Mouse (Mus musculus): ENCODE measurements around the gene Mlh1. TPM values are rescaled to one million over a fixed set of nuclear protein-coding genes. Genes with fewer than 3 reads are reported as not detected.
A peak's percentile ranks its signal among the peaks of the same experiment; 100 is the strongest.

Mlh1 gene
- total RNA-seq, 2 experiments from 2014 or later, result 23.5 to 24.0 TPM

- intact Hi-C loops (cut with DNase I), result no loop called here
- DNase-seq (ENCODE audit: extremely low spot score in 1 of 2, low spot score in 2 of 2), result no peak
Measured at GRCm38 (mm10) chr9:111239821-111240220, 31.8 kb downstream of the Mlh1 start.

DNA sequence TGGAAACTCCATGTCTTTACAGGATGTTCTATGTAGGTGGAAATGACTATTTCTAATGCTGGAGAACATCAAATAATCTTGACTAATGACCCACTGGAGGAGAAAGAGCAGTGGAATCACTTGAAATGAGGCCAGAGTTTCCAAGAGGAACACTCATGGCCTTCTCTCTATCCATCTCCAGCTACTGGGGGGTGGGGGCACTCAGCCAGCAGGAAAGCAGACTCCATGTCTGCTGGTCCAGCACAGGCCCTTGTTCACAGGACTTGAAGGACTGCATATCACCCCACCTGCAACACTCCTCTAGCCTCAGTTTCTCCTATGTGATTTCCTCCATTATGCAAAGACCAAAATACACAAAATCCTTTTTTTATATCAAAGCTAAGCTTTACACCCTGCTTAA is 33.9 kb downstream of the Mlh1 start:
- intact Hi-C loops (cut with DNase I), result no loop called here
- DNase-seq (ENCODE audit: extremely low spot score in 1 of 2, low spot score in 2 of 2), result no peak

- intact Hi-C loops (cut with DNase I), result no loop called here
- no peak for DNase-seq (ENCODE audit: extremely low spot score in 1 of 2, low spot score in 2 of 2)
Measured at GRCm38 (mm10) chr9:111234701-111235100, 36.9 kb downstream of the Mlh1 start.

DNA sequence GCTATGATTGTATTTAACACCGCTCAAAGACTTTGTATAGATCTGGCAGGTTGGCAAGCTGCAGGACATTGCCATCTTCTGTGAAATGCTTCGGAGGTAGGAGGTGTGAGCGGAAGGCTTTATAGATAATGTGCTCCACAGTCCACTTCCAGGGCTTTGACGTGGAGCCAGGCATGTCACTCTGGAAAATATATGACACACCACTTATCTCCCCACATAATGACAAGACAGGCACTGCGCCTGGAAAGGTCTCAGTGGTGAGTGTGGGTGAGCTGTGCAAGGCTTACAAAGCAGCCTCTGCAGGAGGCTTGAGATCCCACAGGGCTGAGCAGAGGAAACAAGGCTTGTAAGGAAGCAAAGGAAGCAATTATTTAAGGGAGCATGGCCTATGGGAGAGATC is 43.1 kb downstream of the Mlh1 start:
- DNase-seq (ENCODE audit: extremely low spot score in 1 of 2, low spot score in 2 of 2), result no peak
- intact Hi-C loops (cut with DNase I), result no loop called here

GRCm38 (mm10) chr9:111223406-111223805 is 48.2 kb downstream of the Mlh1 start:
- intact Hi-C loops (cut with DNase I), result no loop called here
- DNase-seq (ENCODE audit: extremely low spot score in 1 of 2, low spot score in 2 of 2), result no peak

DNA sequence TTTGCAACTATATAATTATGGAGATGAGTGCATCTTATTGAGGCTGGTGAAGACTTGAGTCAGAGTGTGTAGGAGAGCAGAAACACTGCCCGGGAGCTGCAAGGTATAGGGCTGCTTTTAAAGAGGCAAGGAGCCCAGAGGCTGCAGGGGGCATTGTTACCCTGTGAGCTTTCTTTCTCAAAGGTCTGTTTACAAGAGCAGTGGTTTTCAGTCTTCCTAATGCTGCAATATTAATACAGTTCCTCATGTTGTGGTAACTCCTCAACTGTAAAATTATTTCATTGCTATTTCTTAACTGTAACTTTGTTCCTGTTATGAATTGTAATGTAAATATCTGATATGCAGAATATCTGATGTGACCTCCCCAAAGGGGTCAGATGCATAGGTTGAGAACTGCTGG is 50.0 kb downstream of the Mlh1 start:
- no peak for DNase-seq (ENCODE audit: extremely low spot score in 1 of 2, low spot score in 2 of 2)
- intact Hi-C loops (cut with DNase I), result no loop called here

DNA sequence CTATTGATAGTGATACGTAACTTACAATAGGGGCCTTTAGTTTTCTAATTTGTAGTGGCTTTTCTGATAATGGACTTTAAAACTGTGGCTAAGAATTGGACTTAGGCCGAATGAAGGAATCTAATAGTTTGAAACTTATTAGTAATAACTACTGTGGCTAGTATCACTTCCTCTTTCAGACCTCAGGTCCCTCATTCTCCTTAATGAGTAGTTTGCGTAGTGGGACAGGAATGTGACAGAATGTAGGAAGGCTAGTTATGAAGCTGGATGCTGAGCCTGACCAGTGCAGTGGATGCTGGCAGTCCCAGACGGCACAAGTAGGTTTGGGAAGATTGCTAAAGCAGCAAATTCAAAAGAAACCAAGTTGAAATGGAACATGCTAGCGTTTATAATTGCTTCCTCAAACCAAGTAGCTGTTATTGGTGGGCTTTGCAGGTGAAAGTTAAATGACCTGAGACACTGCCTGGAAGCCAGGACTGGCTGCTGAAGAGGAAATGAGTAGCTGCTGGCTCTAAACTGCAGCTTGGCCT is 51.0 kb downstream of the Mlh1 start:
- no peak for DNase-seq (ENCODE audit: extremely low spot score in 1 of 2, low spot score in 2 of 2)
- intact Hi-C loops (cut with DNase I), result no loop called here

GRCm38 (mm10) chr9:111216424-111216823 is 55.2 kb downstream of the Mlh1 start:
- DNase-seq (ENCODE audit: extremely low spot score in 1 of 2, low spot score in 2 of 2), result no peak
- intact Hi-C loops (cut with DNase I), result no loop called here

- intact Hi-C loops (cut with DNase I), result no loop called here
- peak in 1 of 2 experiments; percentile 75 for DNase-seq (ENCODE audit: extremely low spot score in 1 of 2, low spot score in 2 of 2)
Measured at GRCm38 (mm10) chr9:111213501-111213900, 58.1 kb downstream of the Mlh1 start.

DNA sequence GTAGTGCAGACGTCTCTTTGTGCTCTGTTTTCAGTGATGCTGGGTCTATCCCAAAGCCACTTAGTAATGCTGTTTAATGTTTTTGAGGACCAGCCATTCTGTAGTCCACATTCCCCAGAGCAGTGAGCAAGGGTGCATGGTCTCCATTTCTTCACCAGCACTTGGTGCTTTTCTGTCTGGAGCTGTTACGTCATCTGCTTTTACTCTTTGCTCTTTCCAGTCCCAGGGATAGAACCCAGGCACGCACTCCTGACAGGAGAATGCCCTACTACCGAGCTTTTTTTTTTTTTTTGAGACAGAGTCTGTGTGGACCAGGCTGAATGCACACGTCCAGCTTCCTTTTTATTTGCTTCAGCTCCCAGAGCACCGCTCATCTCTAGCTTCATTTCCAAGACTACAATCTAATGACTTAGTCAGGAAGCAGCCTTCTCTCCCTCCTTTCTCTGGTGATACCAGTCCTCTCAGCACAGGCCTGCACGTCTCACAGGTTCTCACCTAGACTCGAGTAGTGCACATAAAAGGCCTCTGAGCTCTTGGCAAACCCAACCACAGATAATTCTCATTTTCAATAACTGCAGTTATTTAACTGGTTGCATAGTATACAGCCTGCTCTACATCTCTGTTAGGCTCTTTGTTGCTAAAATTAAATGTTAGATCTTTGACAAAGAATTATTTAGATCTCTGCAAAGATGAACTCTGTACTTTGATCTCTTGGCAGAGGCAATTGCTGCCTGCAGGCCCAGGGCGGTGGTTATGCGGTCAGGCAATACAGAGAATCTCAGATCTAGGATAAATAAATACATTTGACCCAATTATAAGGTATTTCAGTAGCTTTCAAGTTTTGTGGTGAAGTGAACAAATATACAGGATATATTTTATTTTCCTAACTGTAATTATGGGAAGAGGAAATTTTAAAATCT is 60.2 kb downstream of the Mlh1 start:
- DNase-seq (ENCODE audit: extremely low spot score in 1 of 2, low spot score in 2 of 2), result no peak
- intact Hi-C loops (cut with DNase I), result no loop called here

- DNase-seq (ENCODE audit: extremely low spot score in 1 of 2, low spot score in 2 of 2), result no peak
- intact Hi-C loops (cut with DNase I), result no loop called here
Measured at GRCm38 (mm10) chr9:111210412-111210811, 61.2 kb downstream of the Mlh1 start.

GRCm38 (mm10) chr9:111209158-111209699 is 62.4 kb downstream of the Mlh1 start:
- intact Hi-C loops (cut with DNase I), result loop anchor here (10.0 kb wide), 1 partner anchor 114 kb away; no protein-coding TSS in a partner anchor
- no peak for DNase-seq (ENCODE audit: extremely low spot score in 1 of 2, low spot score in 2 of 2)

DNA sequence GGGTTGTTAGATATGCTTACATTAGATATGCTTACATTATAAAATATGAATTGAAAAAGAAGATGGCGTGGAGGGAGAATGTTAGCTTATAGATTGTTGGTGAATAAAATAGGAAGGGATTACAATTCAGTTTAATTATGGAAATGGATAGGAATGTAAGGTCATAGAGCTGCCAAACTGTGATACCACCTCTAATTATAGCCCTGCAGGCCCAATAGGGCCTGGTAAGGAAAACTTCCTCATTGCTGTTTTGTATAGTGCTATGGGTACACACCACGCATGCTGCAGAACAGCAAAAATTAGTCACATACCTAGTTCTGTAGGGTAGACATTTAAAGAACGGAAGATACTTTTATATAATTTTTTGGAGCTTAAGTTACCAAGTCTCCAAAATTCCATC is 63.4 kb downstream of the Mlh1 start:
- intact Hi-C loops (cut with DNase I), result loop anchor here (10.0 kb wide), 1 partner anchor 113 kb away; no protein-coding TSS in a partner anchor

DNA sequence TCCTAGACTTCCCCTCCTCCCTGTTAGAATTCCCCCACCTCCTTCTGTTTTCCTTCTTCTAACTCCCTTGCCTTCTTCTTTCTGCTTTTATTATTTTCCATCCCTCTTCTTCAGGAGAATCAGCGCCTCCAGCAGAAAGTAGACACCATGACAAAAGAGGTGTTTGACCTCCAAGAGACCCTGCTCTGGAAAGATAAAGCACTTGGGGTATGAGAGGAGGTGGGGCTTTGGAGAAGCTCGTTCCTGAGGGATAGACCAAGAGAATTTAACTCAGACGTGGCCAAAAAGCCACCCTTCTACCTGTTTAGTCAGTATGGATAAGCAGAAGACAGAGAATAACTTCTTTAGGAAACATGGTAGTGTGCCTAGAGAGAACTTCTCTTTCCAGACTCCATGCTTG is 63.9 kb downstream of the Mlh1 start:
- intact Hi-C loops (cut with DNase I), result loop anchor here (10.0 kb wide), 1 partner anchor 113 kb away; no protein-coding TSS in a partner anchor
- DNase-seq (ENCODE audit: extremely low spot score in 1 of 2, low spot score in 2 of 2), result no peak

More for the DNA sequence above, 63.4 kb downstream of the Mlh1 start:
- DNase-seq (ENCODE audit: extremely low spot score in 1 of 2, low spot score in 2 of 2), result no peak

DNA sequence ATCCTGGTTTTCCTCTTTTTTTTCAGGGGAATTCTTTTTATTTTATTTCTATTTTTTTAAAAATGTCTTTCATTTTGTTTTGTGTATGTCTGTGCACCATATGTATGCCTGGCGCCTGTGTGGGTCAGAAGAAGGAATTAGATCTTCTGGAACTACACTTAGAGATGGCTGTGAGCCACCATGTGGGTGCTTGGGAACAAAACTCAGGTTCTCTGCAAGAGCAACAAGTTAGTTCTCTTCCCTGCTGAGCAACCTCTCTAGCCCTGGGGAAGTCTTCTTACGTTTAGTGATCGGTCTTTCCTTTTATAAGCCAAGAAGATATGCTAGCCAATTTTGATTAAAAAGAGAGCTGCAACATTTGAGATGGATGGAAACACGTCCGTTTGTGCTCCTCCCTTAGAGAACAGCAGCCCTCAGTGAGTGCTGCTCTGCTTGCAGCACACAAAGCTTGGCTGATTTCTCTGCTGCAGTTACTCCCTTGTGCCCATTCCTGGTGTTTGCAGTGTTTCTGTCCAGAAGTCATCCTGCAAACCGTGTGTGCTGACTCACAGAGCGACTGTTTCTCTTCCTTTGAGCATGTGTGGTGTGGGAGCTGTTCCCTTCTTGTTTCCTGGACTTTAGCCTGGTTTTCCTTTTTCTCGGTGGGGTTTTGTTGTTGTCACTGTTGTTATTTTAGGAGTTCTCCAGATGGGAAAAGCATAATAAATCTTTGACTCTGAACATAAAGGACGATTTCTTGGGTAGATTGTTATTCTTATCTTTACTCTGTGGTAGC is 66.8 kb downstream of the Mlh1 start:
- intact Hi-C loops (cut with DNase I), result loop anchor here (10.0 kb wide), 1 partner anchor 110 kb away; no protein-coding TSS in a partner anchor
- peak in 1 of 2 experiments; percentile 12 for DNase-seq (ENCODE audit: extremely low spot score in 1 of 2, low spot score in 2 of 2)

- intact Hi-C loops (cut with DNase I), result loop anchor here (10.0 kb wide), 1 partner anchor 105 kb away; no protein-coding TSS in a partner anchor
- DNase-seq (ENCODE audit: extremely low spot score in 1 of 2, low spot score in 2 of 2), result no peak
Measured at GRCm38 (mm10) chr9:111200208-111200607, 71.4 kb downstream of the Mlh1 start.

DNA sequence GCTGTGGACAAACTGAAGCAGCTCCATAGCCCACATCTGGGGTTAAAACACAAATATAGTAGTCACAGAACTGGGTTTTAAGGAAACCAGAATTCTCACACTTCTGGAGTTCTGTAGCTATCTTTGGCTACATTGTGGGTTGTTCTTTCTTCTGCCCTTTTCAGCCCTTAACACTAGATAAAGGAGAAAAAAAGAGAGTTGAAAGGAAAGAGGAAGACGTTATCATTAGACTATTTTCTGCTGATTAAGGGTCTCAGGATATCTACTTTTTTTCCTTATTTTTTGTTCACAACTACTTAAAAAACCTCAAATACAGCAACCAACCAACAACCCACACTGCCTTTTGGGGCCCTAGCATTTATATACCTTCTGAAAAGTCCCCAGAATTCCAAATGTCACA is 73.3 kb downstream of the Mlh1 start:
- intact Hi-C loops (cut with DNase I), result no loop called here
- DNase-seq (ENCODE audit: extremely low spot score in 1 of 2, low spot score in 2 of 2), result no peak

GRCm38 (mm10) chr9:111197712-111198111 is 73.9 kb downstream of the Mlh1 start:
- intact Hi-C loops (cut with DNase I), result no loop called here
- no peak for DNase-seq (ENCODE audit: extremely low spot score in 1 of 2, low spot score in 2 of 2)

GRCm38 (mm10) chr9:111197116-111197515 is 74.5 kb downstream of the Mlh1 start:
- DNase-seq (ENCODE audit: extremely low spot score in 1 of 2, low spot score in 2 of 2), result no peak
- intact Hi-C loops (cut with DNase I), result no loop called here
